ENCODE assay signal across 9 mouse cellular contexts in genomic region chr4:141287518-141288004, GRCm38 (mm10). TPM values are rescaled to one million over a fixed set of nuclear protein-coding genes. Genes with fewer than 3 reads are reported as not detected.
DNase-seq lines count a peak whose midpoint lies in the region; ATAC-seq and TF ChIP-seq lines count a peak whose summit lies in the region.
"Had no signal": no experiment of that assay in that cellular context is flagged by ENCODE, and none has a peak within 500 bp of the region (broad histone marks: within the 10 kb centered on the region; RNA-seq: fewer than 3 reads in every experiment).

No protein-coding gene starts in this region.

- no peak for TF ChIP-seq EP300 in liver, embryonic 14.5 days (IDR thresholded peaks at IDR 0.05; ENCODE audit: low read depth)

- H3K36me3 ChIP-seq in heart, embryonic 11.5 days (ENCODE audit: control insufficient read depth, insufficient read depth, low read length), result no peaks in the 10 kb centered on the region
- no peaks in the 10 kb centered on the region for H3K36me3 ChIP-seq in liver, embryonic 14.5 days (replicated peaks; ENCODE audit: control insufficient read depth, insufficient read depth, low read depth)

- intact Hi-C loops in left cerebral cortex, postnatal 4 days (cut with DNase I), result no loop called here

- peak overlapping the region; percentile 57 for H3K4me2 ChIP-seq in heart, embryonic 11.5 days
- H3K4me2 ChIP-seq in liver, embryonic 14.5 days (ENCODE audit: low read depth), result peak overlapping the region; percentile 18

- peak overlapping the region; percentile 39; the same call in 1 of the 2 replicates for H3K9ac ChIP-seq in heart, embryonic 11.5 days (ENCODE audit: low read depth, low read length)
- H3K9ac ChIP-seq in liver, embryonic 14.5 days (replicated peaks), result no peak overlapping the region

- DNase-seq in heart, adult 18-20 months, result no peak
- DNase-seq in urinary bladder, postnatal 14 days (ENCODE audit: low spot score), result peak; percentile 40
- DNase-seq in urinary bladder, postnatal 10 days (ENCODE audit: low spot score), result no peak
- DNase-seq in liver, embryonic 14.5 days (ENCODE audit: low read depth in 3 of 3, low spot score in 3 of 3), result no peak
- DNase-seq in left cerebral cortex, postnatal 4 days, result no peak
- no peak for DNase-seq in cerebellum, adult 18-20 months
- no peak for DNase-seq in embryo, embryonic 10.5 days (ENCODE audit: low spot score)
- DNase-seq: thymus, adult 2 months had no signal

- 3% methylated on average over 15 of the region's 15 CpGs for WGBS in heart, embryonic 11.5 days (ENCODE audit: insufficient replicate concordance)
- WGBS in liver, embryonic 14.5 days (ENCODE audit: insufficient replicate concordance), result 4% methylated on average over 15 of the region's 15 CpGs

- ATAC-seq in heart, embryonic 11.5 days (replicated peaks; ENCODE audit: insufficient number of reproducible peaks, low FRiP score, low TSS enrichment), result no peak
- peak; percentile 31; the same call in 1 of the 2 replicates for ATAC-seq in liver, embryonic 14.5 days (ENCODE audit: insufficient read depth)

- H3K9me3 ChIP-seq in heart, embryonic 11.5 days (replicated peaks; ENCODE audit: control insufficient read depth, low read length), result no peaks in the 10 kb centered on the region
- no peaks in the 10 kb centered on the region for H3K9me3 ChIP-seq in liver, embryonic 14.5 days (ENCODE audit: control insufficient read depth, low read length)

- TF ChIP-seq CTCF in liver, embryonic 14.5 days (IDR thresholded peaks at IDR 0.05; ENCODE audit: low read depth), result no peak

- H3K27me3 ChIP-seq in heart, embryonic 11.5 days (ENCODE audit: control insufficient read depth, insufficient read depth, low read length), result peaks cover 31% of the 10 kb centered on the region
- H3K27me3 ChIP-seq in liver, embryonic 14.5 days (ENCODE audit: control insufficient read depth, insufficient read depth, low read length), result peaks cover 24% of the 10 kb centered on the region

- no peak overlapping the region for H3K27ac ChIP-seq in heart, embryonic 11.5 days (ENCODE audit: low read depth, low read length)
- H3K27ac ChIP-seq in liver, embryonic 14.5 days, result no peak overlapping the region

- H3K4me3 ChIP-seq in heart, embryonic 11.5 days (ENCODE audit: low read depth, low read length), result peak overlapping the region; percentile 10; the same call in 1 of the 2 replicates
- no peak overlapping the region for H3K4me3 ChIP-seq in liver, embryonic 14.5 days (ENCODE audit: insufficient read depth in 1 of 2, low read depth in 2 of 2, low read length in 2 of 2)

- peaks cover 33% of the 10 kb centered on the region for H3K4me1 ChIP-seq in heart, embryonic 11.5 days (ENCODE audit: control insufficient read depth, insufficient read depth, low read length)
- peaks cover 0 to 11% of the 10 kb centered on the region in 2 experiments; a peak in 2 of 4 replicates for H3K4me1 ChIP-seq in liver, embryonic 14.5 days (replicated peaks; ENCODE audit: control insufficient read depth in 2 of 2, insufficient read depth in 2 of 2, low read length in 1 of 2)

RNA-seq across cellular contexts. Expression of gene Epha2, which starts 13.5 kb away (rescaled TPM):
- polyA plus RNA-seq in heart, embryonic 11.5 days (2014; fragmentation: Nextera tagmentation; extraction: Ambion mirVana), result 3.1 and 3.6 TPM in 2 replicates
- total RNA-seq in heart, adult 18-20 months (2021), result 1 to 10 TPM; 6.2 to 6.6 TPM
- 1.6 TPM in 2 replicates for polyA plus RNA-seq in liver, embryonic 14.5 days (2012; rRNA removed)
- 0.29 and 0.45 TPM in 2 replicates for polyA plus RNA-seq in liver, embryonic 14.5 days (2014; fragmentation: Nextera tagmentation; extraction: Ambion mirVana)
- total RNA-seq in left cerebral cortex, postnatal 4 days (2021), result 1 to 10 TPM; 1.6 TPM

RNA-seq across cellular contexts. Expression of gene Arhgef19, which starts 48.3 kb away (rescaled TPM):
- 1.2 and 1.3 TPM in 2 replicates for polyA plus RNA-seq in heart, embryonic 11.5 days (2014; fragmentation: Nextera tagmentation; extraction: Ambion mirVana)
- total RNA-seq in heart, adult 18-20 months (2021), result 10 to 100 TPM; 28.3 to 31.3 TPM
- polyA plus RNA-seq in liver, embryonic 14.5 days (2012; rRNA removed), result 0.88 and 0.92 TPM in 2 replicates
- polyA plus RNA-seq in liver, embryonic 14.5 days (2014; fragmentation: Nextera tagmentation; extraction: Ambion mirVana), result 0.57 and 0.72 TPM in 2 replicates
- 1 to 10 TPM; 1.8 to 2.4 TPM for total RNA-seq in left cerebral cortex, postnatal 4 days (2021)

Comparison
In these comparisons a context has a peak if more than half of its experiments do, and no peak if none do; other contexts are left out.
1. RNA of gene Arhgef19, which starts 48.3 kb away (total RNA-seq): 28.3 to 31.3 TPM in heart, adult 18-20 months; 1.8 to 2.4 TPM in left cerebral cortex, postnatal 4 days; every median in the first group is over 4 times any median in the second.